Mouse (Mus musculus) forelimb bud, embryonic 11.5 days (tissue): Measurements from ENCODE around the gene Crip2.

Source experiments
- DNase-seq: peaks from one replicate; pipeline ENCODE4 v3.0.0-alpha.2; 2012; ENCODE audit warnings: low read depth, low spot score

Gene Crip2

DNA sequence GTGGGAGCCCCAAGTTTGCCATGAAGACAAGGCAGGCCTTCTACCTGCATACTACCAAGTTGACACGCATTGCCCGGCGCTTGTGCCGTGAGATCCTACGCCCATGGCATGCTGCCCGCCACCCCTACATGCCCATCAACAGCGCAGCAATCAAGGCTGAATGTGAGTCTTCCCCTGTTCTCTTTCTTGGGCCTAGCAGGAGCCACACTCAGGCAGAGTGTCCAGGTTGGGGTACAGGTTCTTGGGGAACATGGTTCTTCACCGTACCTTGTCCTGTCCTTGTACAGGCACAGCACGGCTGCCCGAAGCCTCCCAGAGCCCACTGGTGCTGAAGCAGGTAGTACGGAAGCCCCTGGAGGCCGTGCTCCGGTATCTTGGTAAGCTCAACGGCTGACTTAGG, 8.4 kb upstream of the Crip2 start:
- DNase-seq, result no peak

DNA sequence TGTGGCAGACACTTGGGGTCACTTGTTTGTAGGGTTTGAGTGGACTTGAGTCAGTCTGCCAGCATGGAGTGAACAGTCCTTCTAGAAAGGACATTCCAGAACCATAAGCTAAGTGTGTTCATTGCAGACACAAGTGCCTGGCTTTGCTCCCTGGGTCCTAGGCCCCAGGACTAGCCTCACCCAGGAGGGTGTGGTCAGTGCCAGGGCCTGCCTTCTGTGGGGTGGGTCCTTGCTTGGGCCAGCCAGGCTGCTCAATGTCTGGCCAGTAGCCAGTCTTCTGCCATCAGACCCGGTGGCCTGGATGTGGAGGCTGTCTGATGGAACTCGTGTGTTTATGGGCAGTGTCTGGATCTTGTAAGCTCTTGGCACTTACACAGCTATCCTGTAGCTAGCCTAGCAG, 7.5 kb upstream of the Crip2 start:
- DNase-seq, result no peak

DNA sequence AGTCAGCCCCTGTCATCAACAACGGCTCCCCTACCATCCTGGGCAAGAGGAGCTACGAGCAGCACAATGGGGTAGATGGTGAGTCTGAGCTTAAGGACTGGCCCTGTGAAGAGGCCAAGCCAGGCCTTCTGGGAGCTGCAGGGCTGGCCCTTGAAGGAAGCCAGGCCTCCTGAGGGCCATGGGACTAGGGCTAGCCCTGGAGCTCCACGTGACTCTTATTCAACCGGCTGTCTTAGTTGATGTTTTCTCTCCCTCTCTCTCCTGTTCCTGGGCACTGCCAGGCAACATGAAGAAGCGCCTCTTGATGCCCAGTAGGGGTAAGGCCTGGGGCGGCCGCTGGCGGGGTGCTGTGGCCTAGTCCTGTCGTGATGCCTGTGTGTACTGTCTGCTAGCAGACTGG, 6.8 kb upstream of the Crip2 start:
- no peak for DNase-seq

DNA sequence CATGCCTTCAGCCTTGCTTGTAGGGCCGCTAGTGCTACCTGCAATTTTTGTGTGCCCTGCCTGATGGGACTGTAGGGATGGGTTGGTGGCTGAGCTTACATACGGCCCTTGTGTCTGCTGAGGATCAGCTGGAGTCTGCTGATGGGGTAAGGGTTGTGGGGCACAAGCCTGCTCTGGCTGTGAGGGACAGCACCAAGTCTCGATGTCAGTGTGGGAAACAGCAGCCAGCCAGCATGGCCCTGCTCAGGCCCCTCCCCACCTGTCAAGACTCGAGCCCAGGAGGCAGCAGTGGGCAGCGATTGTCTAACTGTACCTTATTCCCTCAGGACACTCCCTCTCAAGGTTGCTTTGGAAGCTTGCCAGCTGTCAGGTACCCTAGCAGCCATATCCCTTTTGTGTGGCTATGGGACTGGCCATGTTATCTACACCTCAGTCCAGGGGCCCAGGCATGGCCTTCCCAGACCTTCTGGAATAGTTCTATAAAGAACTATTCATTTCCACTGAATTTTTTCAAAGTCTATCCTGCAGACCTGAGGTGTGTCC, 6.1 kb upstream of the Crip2 start:
- no peak for DNase-seq

DNA sequence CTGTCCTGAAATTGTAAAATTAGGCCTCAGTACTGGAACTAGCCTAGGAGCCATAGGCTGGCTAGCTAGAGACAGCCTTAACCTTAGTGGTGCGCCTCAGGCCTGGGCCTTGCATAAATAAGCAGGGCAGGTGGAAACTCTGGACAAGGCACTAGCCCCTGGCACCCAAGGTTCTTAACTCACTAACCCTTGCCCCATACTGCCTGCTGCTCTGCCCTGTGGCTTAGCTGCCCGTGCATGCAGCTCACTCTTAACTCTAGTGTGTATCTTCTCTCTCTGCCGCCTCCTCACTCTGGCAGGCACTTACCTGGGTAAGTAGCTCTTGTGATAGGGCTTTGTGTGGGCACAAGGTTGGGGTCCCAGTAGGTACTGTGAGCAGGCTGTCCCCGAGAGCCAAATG, 5.5 kb upstream of the Crip2 start:
- no peak for DNase-seq

DNA sequence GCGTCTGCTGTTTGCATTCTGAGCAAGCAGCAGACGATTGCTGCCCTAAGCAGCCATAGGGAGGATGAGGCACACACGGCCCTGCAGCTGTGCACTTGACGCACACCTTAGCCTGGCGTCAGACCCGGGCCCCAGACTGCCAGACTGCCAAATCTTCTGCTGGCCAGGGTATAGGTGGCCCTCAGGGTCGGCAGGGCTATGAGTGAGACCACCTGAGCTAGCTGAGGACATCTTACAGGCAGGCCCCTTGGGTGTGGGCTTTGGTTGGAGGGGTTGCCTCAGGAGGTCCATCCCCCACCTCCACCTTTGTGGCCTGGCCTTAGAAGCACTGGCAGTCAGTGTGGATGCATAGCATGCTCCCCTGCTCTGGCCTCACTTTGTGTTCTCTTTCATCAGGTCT, 4.6 kb upstream of the Crip2 start:
- no peak for DNase-seq

DNA sequence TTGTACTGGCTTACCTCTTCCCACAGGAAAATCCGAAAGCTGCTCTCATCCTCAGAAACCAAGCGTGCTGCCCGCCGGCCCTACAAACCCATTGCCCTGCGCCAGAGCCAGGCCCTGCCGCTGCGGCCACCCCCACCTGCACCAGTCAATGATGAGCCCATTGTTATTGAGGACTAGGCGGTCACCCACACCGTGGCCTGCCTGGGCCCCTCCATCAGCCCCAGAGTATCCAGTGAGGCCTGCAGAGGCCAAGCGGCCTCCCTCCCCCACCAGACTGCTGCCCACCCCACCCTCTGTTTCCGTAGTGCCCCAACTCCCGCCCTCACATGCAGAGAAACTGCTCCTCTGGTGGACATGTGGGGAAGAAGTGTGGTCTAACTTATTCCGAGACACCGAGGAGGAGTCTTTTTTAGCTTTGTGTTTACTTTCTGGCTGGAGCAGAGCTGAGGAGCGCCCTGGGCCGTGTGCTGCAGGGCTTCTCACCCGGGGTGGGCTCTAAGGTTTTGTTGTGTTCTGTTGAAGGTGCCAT, 3.5 kb upstream of the Crip2 start:
- DNase-seq, result no peak

DNA sequence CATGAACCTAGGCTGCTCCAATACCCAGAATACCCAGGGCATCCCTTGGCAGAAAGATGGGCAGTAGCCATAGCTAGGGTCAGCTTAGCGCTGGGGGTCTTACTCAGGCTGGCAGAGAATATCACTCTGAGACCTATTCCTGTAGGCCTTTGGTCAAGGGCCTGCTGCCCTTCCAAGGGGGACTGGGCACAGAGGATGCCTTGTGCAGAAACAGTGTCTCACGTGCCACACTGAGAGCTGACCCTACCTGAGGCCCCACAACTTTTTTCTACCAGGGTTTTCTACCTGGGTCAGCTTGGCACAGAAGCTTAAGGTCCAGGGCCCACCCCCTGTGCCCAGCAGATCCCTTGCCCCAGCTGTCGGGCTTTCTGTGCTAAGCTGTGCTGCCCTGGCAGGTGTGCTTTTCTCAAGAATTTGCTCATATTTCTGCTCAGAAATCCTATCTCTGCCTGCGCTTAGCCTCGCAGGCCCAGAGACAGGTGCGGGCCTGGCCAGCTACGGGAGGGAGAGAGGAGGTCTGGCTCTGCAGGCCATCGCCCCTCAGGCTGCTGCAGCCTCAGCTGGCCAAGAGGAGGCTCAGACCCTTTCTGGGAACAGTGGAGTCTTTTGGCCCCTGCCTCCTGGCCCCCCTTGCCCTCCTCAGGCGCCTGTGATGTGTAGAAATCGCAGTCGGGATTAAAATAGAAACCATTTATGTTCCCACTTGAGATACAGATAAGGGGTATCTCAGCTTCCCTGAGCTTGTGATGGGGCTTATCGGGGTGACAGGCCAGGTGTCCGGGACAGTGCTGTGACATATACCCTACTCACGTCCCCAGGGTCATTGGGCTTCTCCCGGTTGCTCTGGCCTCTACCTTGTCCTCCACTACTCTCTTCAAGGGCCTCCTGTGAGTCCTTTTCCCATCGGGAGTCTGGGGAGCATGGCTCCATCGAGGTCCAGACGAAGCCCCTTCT, 2.5 kb upstream of the Crip2 start:
- DNase-seq, result no peak

DNA sequence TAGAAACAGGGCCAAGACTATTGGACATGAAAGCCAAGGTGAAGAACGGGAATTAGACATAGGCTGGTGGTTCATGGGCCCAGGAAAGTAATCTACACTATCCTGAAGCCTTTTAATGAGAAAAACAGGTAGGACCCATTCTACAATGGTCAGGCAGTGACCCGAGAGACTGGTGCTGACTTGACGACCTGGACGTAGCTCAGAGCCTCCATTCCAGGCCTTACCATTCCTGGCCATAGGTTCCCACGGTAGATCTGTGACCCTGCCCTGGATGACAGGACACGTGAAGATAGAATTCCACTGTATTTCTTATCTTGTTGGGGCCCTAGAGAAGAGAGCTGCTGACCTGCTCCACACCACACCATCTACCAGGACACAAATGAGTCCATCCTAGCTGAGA, 1.7 kb upstream of the Crip2 start:
- no peak for DNase-seq

DNA sequence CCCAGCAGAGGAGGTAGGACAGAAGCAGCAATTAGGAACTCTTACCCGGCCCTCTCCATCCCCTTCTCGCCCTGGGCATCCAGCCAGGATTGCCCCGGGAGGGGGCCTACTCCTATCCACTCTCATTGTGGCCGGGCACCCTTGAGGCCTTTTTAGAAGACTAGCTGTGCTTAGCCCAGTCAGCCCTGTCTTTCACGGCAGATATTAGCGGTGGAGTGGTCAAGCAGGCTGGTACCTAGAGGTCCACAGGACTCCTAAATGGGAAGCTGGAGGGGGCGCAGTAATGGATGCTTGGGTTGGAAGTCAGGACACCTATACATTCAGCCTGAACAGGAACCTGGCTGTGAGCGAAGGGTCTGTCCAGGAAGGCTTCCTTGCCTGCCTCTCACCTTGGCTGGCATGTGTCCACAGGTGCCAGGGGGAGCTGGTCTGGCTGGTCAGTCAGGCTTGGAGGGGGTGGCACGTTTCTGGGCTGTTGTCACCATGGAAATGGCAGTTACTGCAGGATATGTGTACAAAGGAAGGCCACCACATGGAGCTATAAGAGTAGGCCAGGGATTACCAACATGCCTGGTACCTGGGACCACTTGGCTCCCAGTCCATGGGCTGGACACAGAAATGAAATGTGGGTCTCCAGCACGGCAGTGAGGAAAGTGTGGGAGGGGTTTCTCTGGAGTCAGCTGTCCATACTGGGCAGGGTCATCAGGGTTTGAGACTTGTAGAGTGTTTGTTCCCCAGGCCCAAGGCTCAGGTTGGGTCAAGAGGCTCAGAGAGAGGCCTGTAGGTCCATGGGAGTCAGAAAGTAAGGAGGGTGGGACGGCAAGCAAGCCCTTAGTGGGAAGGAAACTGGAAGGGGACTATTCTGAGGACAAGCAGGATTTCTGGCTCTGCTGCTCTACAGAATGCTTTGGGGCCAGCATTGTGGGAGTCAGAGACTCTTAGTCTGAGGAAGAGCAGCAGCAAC, 853 bp upstream of the Crip2 start:
- DNase-seq, result no peak

DNA sequence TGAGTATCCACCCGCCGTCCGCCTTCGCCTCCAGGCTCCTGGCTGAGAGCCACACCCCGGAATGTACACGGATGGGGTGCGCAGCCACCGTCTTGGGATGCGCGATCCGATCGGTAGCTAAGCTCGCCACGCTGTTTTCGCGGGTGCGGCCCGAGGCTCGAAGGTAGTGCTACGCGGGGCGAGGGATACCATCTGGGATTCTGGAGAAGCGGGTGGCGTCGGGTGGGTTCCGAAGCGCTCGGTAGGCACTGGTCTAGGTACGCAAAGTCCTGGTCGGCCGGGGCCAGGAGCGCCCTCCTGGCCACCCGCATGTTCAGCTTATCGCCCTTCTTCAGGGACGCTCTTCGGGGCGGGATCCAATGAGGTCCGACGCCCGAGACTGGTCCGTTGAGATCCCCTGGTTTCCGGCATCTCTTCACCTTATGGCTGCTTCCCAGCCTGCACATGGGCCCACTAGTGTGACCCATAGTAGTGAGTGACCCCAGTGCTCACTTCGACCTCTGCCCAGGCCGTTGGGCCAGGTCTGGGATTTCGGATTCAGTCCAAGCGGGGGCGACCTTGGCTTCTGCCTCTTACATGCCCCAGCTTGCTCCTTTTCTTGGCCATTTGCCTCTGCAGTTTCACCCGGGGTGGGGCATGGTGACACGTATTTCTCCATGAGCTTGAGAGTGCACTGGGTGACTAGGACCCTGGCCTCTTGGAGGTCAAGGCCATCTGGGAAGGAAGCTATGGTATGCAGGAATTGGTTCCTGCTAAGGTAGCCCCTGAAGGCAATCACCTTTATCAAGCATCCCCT, 778 bp downstream of the Crip2 start:
- no peak for DNase-seq

DNA sequence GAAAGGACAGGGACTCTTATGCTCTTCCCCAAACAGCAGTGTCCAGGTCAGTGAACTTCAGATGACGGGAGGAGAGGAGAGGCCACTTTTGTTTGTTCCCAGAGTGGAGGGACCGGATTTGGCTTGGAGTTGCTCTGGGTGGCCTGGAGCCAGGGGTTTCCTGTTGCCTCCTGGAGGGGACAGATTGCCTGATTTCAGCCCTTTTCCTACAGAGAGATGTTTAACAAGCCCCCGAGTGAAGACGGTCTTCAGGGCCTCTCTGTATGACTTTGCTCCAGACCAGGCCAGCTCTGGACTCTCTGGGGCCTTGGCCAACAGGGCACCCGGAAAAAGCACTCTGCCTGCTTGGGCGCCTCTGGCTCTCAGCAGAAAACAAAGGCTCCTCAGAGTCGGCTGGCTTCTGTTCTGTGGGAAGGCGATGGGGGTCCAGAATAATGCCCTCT, 1.5 kb downstream of the Crip2 start:
- DNase-seq, result no peak

DNA sequence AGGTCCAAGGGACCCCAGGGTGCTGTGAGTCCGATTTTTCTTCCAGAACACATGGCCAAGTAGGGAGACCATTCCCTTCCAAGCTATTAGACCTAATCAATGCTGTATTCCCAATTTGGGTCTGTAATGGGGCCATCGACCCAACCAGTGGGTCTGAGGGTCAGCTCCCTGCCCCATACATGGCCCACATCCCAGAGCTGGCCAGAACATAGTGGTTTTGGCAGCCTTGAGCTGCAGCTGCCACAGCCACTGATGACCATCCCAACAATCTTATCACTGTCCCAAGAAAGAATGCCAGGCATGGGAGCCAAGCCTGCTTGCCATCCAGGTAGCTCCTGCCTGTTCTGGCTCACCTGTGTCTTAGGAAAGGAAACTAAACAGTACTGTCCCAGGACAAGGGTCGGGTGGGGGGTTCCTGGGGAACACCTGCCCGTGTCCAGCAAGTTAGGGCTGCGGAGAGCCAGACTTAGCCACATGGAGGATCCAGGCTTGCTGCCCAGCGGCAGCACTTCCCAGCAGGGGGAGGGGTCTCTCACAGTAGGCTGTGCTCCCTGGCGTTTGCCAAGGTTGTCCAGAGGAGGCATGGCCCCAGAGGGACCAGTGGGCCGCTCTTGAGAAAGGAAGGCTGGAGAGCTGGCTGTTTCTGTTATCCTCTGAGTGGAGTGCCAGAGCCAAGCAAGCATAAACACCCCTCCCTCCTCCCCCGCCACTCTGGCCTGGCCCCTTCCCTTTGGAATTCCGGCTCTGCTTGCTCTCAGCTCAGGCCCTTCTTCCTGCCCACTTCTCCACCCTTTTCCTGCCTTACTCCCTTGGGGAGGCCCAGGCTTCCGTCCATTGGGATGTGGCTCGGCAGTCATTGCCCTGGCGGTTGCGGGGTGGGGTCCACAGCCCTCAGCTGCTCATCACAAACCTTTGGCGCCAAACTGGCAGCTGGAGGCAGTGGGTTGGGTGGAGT, 2.3 kb downstream of the Crip2 start:
- DNase-seq, result no peak

DNA sequence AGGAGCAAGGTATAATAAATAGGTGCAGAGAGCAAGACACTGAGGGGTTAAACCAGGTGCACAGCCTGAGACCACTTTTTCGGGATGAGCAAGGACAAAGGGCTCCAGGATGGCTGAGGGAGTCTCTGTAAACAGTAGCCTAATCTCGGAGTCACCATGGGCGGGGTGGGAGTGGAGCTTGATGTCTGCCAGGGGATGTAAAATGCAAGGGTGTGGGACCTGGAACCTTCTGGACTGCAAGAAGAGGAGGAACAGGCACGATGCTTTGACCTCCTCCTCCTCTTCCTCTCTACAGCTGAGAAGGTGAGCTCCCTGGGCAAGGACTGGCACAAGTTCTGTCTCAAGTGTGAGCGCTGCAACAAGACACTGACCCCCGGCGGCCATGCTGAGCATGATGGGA, 3.1 kb downstream of the Crip2 start:
- no peak for DNase-seq

DNA sequence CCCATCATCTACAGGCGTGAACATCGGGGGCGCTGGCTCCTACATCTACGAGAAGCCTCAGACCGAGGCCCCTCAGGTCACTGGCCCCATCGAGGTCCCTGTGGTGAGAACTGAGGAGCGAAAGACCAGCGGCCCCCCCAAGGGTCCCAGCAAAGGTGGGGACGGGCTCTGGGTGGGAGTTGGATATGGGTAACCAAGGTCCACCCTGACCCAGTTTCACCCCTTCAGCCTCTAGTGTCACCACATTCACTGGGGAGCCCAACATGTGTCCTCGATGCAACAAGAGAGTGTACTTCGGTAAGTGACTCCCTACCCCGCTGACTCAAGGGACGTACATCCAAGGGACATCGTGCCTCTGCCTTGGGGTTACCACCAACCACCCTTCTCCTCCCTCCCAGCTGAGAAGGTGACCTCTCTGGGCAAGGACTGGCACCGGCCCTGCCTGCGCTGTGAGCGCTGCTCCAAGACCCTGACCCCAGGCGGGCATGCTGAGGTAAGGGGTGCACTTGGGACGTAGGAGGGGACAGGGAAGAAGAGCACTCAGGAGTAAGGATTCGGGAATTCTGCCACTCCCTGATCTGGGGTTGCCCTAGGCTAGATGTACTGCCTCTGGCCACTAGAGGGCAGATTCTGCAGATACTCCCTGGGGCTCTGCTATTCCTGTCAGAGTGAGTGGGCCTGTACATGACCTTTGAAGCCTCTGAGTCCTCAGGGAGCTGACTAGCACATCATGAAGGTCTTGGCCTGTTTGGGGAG, 4.1 kb downstream of the Crip2 start:
- DNase-seq, result no peak

DNA sequence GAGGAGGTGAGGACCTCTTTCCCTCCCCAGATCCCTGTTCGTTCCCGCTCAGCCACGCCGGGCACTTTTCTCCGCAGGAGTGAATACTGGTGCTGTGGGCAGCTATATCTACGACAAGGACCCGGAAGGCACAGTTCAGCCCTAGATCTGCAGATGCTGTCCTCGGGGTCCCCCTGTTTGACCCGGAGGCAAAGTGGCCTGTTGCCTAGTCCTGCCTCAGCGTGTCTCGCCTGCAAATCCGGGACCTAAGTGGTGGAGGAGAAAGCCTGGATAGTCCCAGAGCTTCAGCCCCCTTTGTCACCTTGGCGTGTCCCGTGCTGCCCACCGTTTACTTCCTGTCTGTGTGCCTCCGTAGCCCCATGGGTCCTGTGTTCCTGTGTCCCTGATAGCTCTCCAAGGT, 4.8 kb downstream of the Crip2 start:
- no peak for DNase-seq

DNA sequence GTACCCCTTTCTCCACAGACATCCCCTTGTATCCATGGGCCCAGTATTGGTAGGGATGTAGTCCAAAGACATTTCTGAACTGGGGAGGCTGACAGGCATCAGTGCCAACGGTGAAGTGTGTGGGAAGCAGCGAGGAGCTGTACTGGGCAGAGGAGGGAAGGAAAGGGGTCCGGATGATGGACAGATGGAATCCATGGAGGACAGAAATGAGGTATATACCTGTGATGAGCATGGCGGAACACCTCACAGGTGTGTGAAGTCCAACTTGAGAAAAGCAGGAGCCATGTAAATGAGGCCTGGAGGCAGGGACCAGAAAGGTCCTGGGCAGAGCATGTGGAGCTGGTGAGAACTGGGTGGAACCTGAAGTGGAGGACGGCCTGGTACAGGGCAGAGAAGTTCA, 5.6 kb downstream of the Crip2 start:
- DNase-seq, result no peak

DNA sequence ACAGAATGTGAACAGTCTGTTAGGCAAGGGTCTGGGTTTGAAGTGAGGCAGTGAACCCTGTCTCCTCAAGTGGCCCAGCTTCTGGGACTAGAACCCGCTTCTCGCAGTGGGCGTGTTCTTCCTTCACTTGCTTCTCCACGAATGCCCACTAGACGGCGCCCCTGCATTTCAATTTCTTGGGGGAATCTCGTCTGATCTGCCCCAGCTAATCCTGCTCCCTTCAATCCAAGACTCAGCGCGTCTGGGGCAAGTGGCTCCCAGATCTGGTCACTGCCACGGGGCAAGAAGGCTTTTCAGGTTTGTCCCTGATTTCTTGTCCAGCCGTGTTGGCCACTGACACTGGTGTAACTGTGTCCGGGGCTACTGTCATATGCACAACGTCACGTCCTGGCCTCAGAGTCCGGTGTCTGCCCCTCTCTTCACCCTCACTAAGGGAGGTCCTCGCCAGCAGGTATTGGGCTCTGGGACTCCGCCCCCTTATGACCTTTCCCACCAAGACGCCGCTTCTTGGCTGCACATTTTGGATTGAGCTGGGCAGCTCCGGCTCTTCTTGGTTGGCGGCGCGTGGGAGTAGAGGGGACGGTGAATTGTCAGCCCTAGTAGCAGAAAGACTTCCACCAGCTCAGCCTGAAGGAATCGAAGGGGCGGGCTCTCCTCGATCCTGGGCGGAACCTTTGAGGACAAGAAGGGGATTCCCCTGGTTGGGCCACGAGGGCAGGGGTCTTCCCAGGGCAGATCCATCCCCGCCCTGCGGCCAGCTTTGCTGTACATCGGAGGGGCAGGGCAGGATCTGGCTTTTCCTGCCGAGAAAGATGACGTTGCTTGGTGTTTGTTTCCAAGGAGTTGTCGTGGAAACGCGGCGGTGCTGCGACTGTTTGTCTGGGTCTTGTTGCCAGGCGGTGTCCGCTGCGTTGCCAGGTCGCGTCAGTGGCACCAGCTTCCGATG, 6.3 kb downstream of the Crip2 start, which contains the start of gene Crip1:
Gene Crip1, plus strand, starts transcription at position 205 of the 946 bp plus-strand sequence.
- DNase-seq, result peak; percentile 68
